Mouse (Mus musculus): ENCODE results near the gene Dock8. TPM values are rescaled to one million over a fixed set of nuclear protein-coding genes. Genes with fewer than 3 reads are reported as not detected.

Gene Dock8
- polyA plus RNA-seq, 1 experiment from 2014 or later: 0.56 TPM

GRCm38 (mm10) chr19:25089746-25090145 is 90.4 kb downstream of the Dock8 start:
- Histone ChIP-seq H3K4me2 (ENCODE audit: low read length) (no peak overlapping the region), H3K27me3 (replicated peaks; ENCODE audit: control insufficient read depth, insufficient read depth, low read length) (no peaks in the 10 kb centered on the region), H3K4me3 (replicated peaks; ENCODE audit: low read length) (no peak overlapping the region), H3K27ac (ENCODE audit: low read length) (no peak overlapping the region), H3K4me1 (replicated peaks; ENCODE audit: control insufficient read depth, insufficient read depth, low read length) (no peaks in the 10 kb centered on the region), H3K36me3 (ENCODE audit: control insufficient read depth, insufficient read depth) (no peaks in the 10 kb centered on the region), H3K9ac (replicated peaks; ENCODE audit: low read depth, low read length) (no peak overlapping the region), H3K9me3 (ENCODE audit: control insufficient read depth, low read length) (no peaks in the 10 kb centered on the region)
- no peak for ATAC-seq
- 92% methylated on average over 7 of the region's 7 CpGs for WGBS

DNA sequence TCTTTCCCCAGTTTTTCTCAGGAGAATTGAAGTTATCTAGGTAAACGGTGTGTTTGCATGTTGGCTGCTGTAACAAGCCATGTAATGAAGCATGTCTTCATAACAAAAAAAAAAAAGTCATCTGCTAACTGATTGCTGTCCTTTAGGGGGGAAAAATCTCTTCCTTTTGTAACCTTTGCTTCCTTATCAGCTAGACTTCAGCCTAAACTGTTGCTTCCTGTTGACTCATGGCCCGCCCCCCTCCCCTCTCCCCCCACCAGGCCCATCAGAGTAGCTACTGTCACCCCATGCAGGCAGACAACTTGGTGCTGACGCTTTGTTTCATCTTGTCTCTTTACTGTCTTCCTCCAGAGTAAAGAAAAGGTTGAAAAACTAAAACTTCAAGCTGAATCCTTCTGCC is 95.8 kb downstream of the Dock8 start:
- no peaks in the 10 kb centered on the region for H3K36me3 ChIP-seq (ENCODE audit: control insufficient read depth, insufficient read depth)
- no peak overlapping the region for H3K27ac ChIP-seq (ENCODE audit: low read length)
- H3K4me2 ChIP-seq (ENCODE audit: low read length): no peak overlapping the region
- H3K4me3 ChIP-seq (replicated peaks; ENCODE audit: low read length): no peak overlapping the region
- WGBS: 76% methylated on average over 3 of the region's 3 CpGs
- no peaks in the 10 kb centered on the region for H3K27me3 ChIP-seq (replicated peaks; ENCODE audit: control insufficient read depth, insufficient read depth, low read length)
- H3K4me1 ChIP-seq (replicated peaks; ENCODE audit: control insufficient read depth, insufficient read depth, low read length): no peaks in the 10 kb centered on the region
- H3K9ac ChIP-seq (replicated peaks; ENCODE audit: low read depth, low read length): no peak overlapping the region
- no peak for ATAC-seq
- H3K9me3 ChIP-seq (ENCODE audit: control insufficient read depth, low read length): no peaks in the 10 kb centered on the region

DNA sequence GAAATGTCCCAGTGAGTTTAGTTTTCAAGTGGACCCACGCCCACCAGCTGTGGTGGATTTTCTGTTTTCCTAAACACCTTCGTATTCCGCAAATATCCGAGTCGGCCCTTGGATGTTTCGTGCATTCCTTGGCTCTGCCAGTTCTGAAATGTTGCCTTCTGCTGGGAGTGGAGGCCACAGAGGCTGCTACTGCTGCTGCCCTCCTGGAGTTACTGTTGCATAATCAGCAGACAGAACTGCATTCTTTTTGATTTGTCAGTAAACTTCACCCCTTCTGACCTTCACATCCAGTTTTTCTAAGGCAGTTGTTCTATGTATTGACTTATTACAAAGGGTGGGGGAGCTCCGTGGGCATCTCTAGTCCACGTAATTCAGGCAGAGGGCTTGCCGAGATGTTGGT is 97.0 kb downstream of the Dock8 start:
- Histone ChIP-seq H3K9me3 (ENCODE audit: control insufficient read depth, low read length) (no peaks in the 10 kb centered on the region), H3K27me3 (replicated peaks; ENCODE audit: control insufficient read depth, insufficient read depth, low read length) (no peaks in the 10 kb centered on the region), H3K4me1 (replicated peaks; ENCODE audit: control insufficient read depth, insufficient read depth, low read length) (no peaks in the 10 kb centered on the region), H3K27ac (ENCODE audit: low read length) (no peak overlapping the region), H3K9ac (replicated peaks; ENCODE audit: low read depth, low read length) (no peak overlapping the region), H3K4me2 (ENCODE audit: low read length) (no peak overlapping the region), H3K4me3 (replicated peaks; ENCODE audit: low read length) (no peak overlapping the region), H3K36me3 (ENCODE audit: control insufficient read depth, insufficient read depth) (no peaks in the 10 kb centered on the region)
- 90% methylated on average over 9 of the region's 9 CpGs for WGBS
- ATAC-seq: no peak

DNA sequence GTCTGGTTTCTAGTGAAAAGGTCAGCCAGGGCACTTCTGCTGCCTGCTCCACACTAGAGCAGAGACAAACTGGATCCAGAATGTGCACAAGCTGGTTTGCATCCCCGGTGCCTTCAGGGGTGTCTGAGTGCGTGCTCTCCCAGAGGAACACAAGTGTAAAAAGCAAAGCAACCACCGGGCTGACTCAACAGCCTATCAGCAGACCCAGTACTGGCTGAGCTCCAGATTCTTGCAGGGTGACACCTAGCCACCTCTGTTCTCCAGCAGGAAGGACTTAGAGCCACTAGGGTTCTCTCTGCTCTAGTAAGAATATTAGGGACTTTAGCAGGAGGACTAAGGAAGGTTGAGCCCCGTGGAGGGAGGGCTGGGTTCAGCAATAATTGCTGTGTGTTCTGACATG is 97.7 kb downstream of the Dock8 start:
- Histone ChIP-seq H3K36me3 (ENCODE audit: control insufficient read depth, insufficient read depth) (no peaks in the 10 kb centered on the region), H3K27me3 (replicated peaks; ENCODE audit: control insufficient read depth, insufficient read depth, low read length) (no peaks in the 10 kb centered on the region), H3K4me3 (replicated peaks; ENCODE audit: low read length) (no peak overlapping the region), H3K9me3 (ENCODE audit: control insufficient read depth, low read length) (no peaks in the 10 kb centered on the region), H3K27ac (ENCODE audit: low read length) (no peak overlapping the region), H3K4me1 (replicated peaks; ENCODE audit: control insufficient read depth, insufficient read depth, low read length) (no peaks in the 10 kb centered on the region), H3K9ac (replicated peaks; ENCODE audit: low read depth, low read length) (no peak overlapping the region), H3K4me2 (ENCODE audit: low read length) (no peak overlapping the region)
- no peak for ATAC-seq
- WGBS: 79% methylated on average over 4 of the region's 4 CpGs

DNA sequence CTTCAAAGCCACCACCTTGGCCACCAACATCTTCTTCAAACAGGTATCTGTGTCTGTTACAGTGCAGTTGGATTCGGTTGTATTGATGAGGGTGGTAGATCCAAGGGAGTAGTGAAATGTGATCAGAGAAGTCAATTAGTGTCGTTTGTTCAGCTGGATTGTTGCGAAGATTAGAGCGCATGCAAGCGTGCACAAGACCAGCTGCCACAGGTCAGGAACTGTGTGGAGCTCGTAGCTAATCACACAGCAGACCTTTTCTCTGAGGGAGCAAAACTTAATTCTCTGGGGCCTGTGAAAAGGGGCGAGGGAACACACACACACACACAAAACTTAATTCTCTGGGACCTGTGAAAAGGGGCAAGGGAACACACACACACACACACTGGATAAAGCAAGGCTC is 98.2 kb downstream of the Dock8 start:
- Histone ChIP-seq H3K4me3 (replicated peaks; ENCODE audit: low read length) (no peak overlapping the region), H3K27ac (ENCODE audit: low read length) (no peak overlapping the region), H3K27me3 (replicated peaks; ENCODE audit: control insufficient read depth, insufficient read depth, low read length) (no peaks in the 10 kb centered on the region), H3K36me3 (ENCODE audit: control insufficient read depth, insufficient read depth) (no peaks in the 10 kb centered on the region), H3K9ac (replicated peaks; ENCODE audit: low read depth, low read length) (no peak overlapping the region), H3K4me1 (replicated peaks; ENCODE audit: control insufficient read depth, insufficient read depth, low read length) (no peaks in the 10 kb centered on the region), H3K9me3 (ENCODE audit: control insufficient read depth, low read length) (no peaks in the 10 kb centered on the region), H3K4me2 (ENCODE audit: low read length) (no peak overlapping the region)
- no peak for ATAC-seq
- 49% methylated on average over 7 of the region's 7 CpGs for WGBS

DNA sequence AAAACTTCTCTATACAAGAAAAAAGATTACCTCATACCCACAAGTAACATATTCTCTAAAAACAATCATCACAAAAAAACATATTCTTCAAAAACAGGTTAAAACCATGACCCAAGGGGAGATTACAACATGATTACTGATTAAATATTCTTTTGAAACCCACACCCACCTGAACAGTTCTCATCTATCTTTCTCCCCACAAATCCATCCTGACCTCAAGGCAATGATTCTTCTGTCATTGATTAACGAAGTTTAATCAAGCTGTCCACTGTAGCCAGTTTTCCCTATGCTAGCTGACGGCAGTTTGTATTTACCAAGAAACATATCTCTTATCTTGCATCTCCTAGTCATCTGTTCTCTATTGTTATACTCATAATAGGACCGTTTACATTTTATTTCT is 98.6 kb downstream of the Dock8 start:
- Histone ChIP-seq H3K36me3 (ENCODE audit: control insufficient read depth, insufficient read depth) (no peaks in the 10 kb centered on the region), H3K4me2 (ENCODE audit: low read length) (no peak overlapping the region), H3K4me1 (replicated peaks; ENCODE audit: control insufficient read depth, insufficient read depth, low read length) (no peaks in the 10 kb centered on the region), H3K27me3 (replicated peaks; ENCODE audit: control insufficient read depth, insufficient read depth, low read length) (no peaks in the 10 kb centered on the region), H3K27ac (ENCODE audit: low read length) (no peak overlapping the region), H3K4me3 (replicated peaks; ENCODE audit: low read length) (no peak overlapping the region), H3K9ac (replicated peaks; ENCODE audit: low read depth, low read length) (no peak overlapping the region), H3K9me3 (ENCODE audit: control insufficient read depth, low read length) (no peaks in the 10 kb centered on the region)
- ATAC-seq: no peak
- 78% methylated on average over 3 of the region's 3 CpGs for WGBS

DNA sequence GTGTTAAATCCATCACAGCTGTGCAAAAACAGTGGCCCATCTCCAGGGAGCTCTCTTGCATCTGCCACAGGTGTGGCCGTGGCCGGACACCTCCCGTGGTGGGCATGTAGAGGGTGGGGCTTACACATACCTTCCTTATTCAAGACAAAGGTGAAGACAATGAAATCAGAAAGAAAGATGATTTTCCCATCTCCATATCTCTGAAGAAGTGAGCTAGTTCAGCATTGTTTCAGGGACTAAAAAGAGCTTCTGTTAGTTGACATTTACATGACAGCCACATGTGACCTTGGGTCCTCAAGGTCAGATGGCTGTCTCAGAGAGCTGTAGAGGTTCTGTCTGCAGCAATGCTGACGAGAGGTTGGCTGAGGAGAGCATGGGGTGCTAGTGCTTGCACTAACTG is 99.6 kb downstream of the Dock8 start:
- H3K27ac ChIP-seq (ENCODE audit: low read length): no peak overlapping the region
- no peak overlapping the region for H3K4me2 ChIP-seq (ENCODE audit: low read length)
- no peaks in the 10 kb centered on the region for H3K36me3 ChIP-seq (ENCODE audit: control insufficient read depth, insufficient read depth)
- no peaks in the 10 kb centered on the region for H3K9me3 ChIP-seq (ENCODE audit: control insufficient read depth, low read length)
- no peaks in the 10 kb centered on the region for H3K4me1 ChIP-seq (replicated peaks; ENCODE audit: control insufficient read depth, insufficient read depth, low read length)
- no peak overlapping the region for H3K4me3 ChIP-seq (replicated peaks; ENCODE audit: low read length)
- no peaks in the 10 kb centered on the region for H3K27me3 ChIP-seq (replicated peaks; ENCODE audit: control insufficient read depth, insufficient read depth, low read length)
- WGBS: 85% methylated on average over 4 of the region's 4 CpGs
- no peak overlapping the region for H3K9ac ChIP-seq (replicated peaks; ENCODE audit: low read depth, low read length)
- no peak for ATAC-seq

- Histone ChIP-seq H3K4me2 (ENCODE audit: low read length) (no peak overlapping the region), H3K9me3 (ENCODE audit: control insufficient read depth, low read length) (no peaks in the 10 kb centered on the region), H3K27ac (ENCODE audit: low read length) (no peak overlapping the region), H3K4me3 (replicated peaks; ENCODE audit: low read length) (no peak overlapping the region), H3K27me3 (replicated peaks; ENCODE audit: control insufficient read depth, insufficient read depth, low read length) (no peaks in the 10 kb centered on the region), H3K4me1 (replicated peaks; ENCODE audit: control insufficient read depth, insufficient read depth, low read length) (no peaks in the 10 kb centered on the region), H3K9ac (replicated peaks; ENCODE audit: low read depth, low read length) (no peak overlapping the region), H3K36me3 (ENCODE audit: control insufficient read depth, insufficient read depth) (no peaks in the 10 kb centered on the region)
- ATAC-seq: no peak
- 7% methylated on average over 9 of the region's 9 CpGs for WGBS
Measured at GRCm38 (mm10) chr19:25105682-25106081, 106.3 kb downstream of the Dock8 start.

GRCm38 (mm10) chr19:25106315-25106714 is 107.0 kb downstream of the Dock8 start:
- Histone ChIP-seq H3K9ac (replicated peaks; ENCODE audit: low read depth, low read length) (no peak overlapping the region), H3K4me3 (replicated peaks; ENCODE audit: low read length) (no peak overlapping the region), H3K4me2 (ENCODE audit: low read length) (no peak overlapping the region), H3K4me1 (replicated peaks; ENCODE audit: control insufficient read depth, insufficient read depth, low read length) (no peaks in the 10 kb centered on the region), H3K27me3 (replicated peaks; ENCODE audit: control insufficient read depth, insufficient read depth, low read length) (no peaks in the 10 kb centered on the region), H3K36me3 (ENCODE audit: control insufficient read depth, insufficient read depth) (no peaks in the 10 kb centered on the region), H3K27ac (ENCODE audit: low read length) (no peak overlapping the region), H3K9me3 (ENCODE audit: control insufficient read depth, low read length) (no peaks in the 10 kb centered on the region)
- WGBS: 79% methylated on average over 8 of the region's 8 CpGs
- ATAC-seq: no peak

DNA sequence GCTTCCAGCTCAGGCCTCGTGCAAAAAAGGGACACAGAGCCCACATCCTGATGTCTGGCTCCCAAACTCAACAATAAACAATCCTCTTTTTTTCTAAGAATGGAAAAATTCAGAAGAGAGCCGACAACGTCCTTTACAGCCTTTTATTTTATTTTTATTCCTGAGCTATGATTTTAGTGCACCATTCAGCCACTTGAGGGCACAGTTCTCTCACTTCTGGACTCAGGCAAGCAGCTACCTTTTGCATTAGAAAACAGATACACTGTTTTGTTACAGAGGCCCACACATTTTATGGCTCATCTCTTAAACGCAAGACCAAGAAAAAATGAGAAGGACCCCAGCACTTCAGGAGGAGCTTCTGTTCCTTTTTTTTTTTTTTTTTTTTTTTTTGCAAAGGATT is 108.1 kb downstream of the Dock8 start:
- ATAC-seq: no peak
- Histone ChIP-seq H3K27ac (ENCODE audit: low read length) (no peak overlapping the region), H3K36me3 (ENCODE audit: control insufficient read depth, insufficient read depth) (no peaks in the 10 kb centered on the region), H3K27me3 (replicated peaks; ENCODE audit: control insufficient read depth, insufficient read depth, low read length) (no peaks in the 10 kb centered on the region), H3K9ac (replicated peaks; ENCODE audit: low read depth, low read length) (no peak overlapping the region), H3K9me3 (ENCODE audit: control insufficient read depth, low read length) (no peaks in the 10 kb centered on the region), H3K4me3 (replicated peaks; ENCODE audit: low read length) (no peak overlapping the region), H3K4me2 (ENCODE audit: low read length) (no peak overlapping the region), H3K4me1 (replicated peaks; ENCODE audit: control insufficient read depth, insufficient read depth, low read length) (no peaks in the 10 kb centered on the region)
- WGBS: 40% methylated on average over 4 of the region's 4 CpGs
